Mouse (Mus musculus): Measurements from ENCODE around the gene Plekhg4.

DNA sequence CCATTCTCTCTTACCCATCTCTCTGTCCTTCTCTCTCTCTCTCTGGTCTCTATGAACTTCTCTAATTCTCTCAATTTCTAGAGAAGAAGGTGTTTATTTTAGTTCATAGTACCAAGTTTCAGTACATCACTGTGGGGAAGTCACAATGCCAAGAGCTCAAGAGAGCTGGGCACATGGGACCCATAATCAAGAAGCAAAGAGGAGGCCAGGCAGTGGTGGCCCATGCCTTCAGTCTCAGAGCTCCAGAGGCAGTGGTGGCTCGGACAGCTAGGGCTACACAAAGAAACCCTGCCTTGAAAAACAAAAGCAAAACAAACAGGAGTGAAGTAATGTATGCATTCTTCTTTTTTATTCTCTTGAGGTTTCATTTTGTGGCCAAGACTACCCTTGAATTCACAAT is 31.4 kb downstream of the Plekhg4 start:
- no peak for TF ChIP-seq POLR2A (IDR thresholded peaks at IDR 0.05; ENCODE audit: borderline replicate concordance, low read depth, low read length)
- no peak for TF ChIP-seq CTCF (IDR thresholded peaks at IDR 0.05; ENCODE audit: low read depth, low read length)
